Mouse (Mus musculus) small intestine, adult 2 months (tissue): ENCODE measurements around the gene Clba1.

Source experiments
- CTCF ChIP-seq: fragments of 200-500 bp; IDR thresholded peaks from 2 replicates; pipeline ENCODE4 v1.5.1; 2012; ENCODE audit warnings: low read depth, mild to moderate bottlenecking, control low read depth, inconsistent platforms, low read length, moderate library complexity, mixed read lengths; ENCODE audit not compliant: insufficient replicate concordance, insufficient read length; ENCODE audit errors: extremely low read depth
- POLR2A ChIP-seq: fragments of 200-500 bp; IDR thresholded peaks from 2 replicates; pipeline ENCODE4 v1.6.1; 2012; ENCODE audit warnings: low read depth, mild to moderate bottlenecking, control low read depth, inconsistent platforms, low read length, moderate library complexity

DNA sequence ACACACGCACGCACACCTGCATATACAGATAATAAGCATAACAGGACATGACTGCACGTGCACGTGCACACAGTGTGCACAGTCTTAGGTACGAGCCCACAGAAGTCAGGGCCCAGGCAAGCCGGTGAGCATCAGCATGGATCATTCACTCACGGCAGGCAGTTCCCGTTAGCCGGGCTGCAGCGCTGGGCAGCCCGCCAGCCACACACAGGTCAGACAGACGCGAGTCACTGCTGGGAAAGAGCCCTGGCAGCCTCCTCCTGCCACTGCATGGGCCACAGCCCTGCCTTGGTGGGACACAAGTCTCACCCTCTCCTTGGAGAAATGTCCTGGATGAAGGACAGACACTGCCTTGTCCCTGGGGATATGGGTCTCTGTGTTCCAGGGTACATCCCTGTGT is 4.7 kb upstream of the Clba1 start:
- TF ChIP-seq CTCF (no peak), POLR2A (no peak)
